Mouse (Mus musculus) kidney, adult 11 months (tissue): ENCODE measurements around the gene Cenpj.

Experiments used
- DNase-seq: peaks from one replicate; pipeline ENCODE4 v3.0.0; 2022

The Cenpj gene

GRCm38 (mm10) chr14:56575416-56575815, at the start of gene Cenpj, which contains the start of gene Parp4:
TSS of gene Cenpj (minus strand) at chr14:56575425.
TSS of gene Parp4 (plus strand) at chr14:56575619.
- DNase-seq, result peak; percentile 93

DNA sequence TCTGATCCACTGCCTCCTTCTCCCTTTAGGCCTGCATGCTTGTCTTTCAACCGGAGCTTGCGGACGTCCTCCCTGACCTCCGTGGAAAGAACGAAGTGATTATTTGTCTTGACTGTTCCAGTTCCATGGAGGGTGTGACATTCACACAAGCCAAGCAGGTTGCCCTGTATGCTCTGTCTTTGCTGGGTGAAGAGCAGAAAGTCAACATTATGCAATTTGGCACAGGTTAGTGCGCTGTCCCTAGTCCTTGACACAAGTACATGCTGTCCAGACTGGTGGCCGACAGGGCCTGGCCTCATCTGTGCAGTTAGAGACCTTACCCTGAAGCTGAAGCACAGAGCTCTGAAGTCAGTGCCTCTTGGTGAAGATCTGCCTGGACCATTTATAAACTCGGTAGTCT, 45.2 kb upstream of the Cenpj start:
- no peak for DNase-seq

- DNase-seq, result no peak
These were observed 42.2 kb upstream of the Cenpj start for GRCm38 (mm10) chr14:56617470-56617869.

GRCm38 (mm10) chr14:56613212-56613611, 38.0 kb upstream of the Cenpj start:
- DNase-seq, result no peak

DNA sequence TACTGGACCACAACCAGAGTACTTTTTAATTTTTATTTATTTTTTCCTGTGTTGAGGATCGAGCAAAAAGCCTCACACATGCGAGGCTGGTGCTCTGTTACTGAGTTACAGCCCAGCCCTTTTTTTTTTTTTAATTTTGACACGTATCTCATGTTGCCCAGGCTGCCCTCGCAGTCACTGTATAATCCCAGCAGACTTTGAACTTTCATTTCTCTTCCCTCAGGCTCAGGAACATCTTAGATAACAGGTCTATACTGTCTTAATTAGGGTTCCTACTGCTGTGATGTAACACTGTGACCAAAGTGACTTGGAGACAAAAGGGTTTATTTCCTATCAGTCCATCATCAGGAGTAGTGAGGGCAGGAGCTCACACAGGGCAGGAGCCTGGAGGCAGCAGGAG, 29.9 kb upstream of the Cenpj start:
- peak; percentile 6 for DNase-seq

DNA sequence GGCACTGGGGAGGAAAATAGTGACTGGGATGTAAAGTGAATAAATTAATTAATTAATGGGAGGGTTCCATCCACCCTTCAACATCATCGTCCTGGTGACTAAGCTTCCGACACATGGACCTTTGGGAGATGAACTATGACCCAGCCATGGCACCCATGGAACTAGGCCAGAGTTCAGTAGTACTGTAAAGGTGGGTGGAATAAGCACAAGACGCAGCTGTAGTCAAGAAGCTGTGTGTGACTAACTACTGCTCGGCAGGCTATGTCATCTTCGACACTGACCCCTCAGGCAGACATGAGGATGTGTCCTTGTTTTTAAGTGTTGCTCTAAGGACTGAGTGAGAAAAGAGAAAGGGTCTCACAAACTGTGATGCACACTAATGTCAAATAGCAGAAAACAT, 29.2 kb upstream of the Cenpj start:
- DNase-seq, result peak; percentile 15

DNA sequence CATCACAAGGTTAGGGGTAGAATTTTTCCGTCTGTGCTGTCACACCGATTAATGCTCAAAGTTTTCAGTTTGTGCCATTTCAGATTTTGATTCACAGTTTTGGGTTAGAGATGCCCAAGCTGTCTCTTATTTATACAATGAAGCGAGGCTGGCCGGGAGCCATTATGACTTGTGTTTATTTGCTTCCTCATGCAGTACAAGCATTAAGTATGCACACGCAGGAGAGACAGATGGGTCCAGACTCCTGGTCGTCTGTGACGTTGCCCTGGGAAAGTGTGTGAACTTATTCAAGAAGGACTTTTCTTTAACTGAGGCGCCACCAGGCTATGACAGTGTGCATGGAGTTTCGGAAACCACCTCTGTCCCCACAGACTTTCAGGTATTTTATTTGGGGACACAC, 26.8 kb upstream of the Cenpj start:
- DNase-seq, result no peak

GRCm38 (mm10) chr14:56598759-56599158, 23.5 kb upstream of the Cenpj start:
- DNase-seq, result no peak

- no peak for DNase-seq
These were observed 19.6 kb upstream of the Cenpj start for GRCm38 (mm10) chr14:56594811-56595210.

- no peak for DNase-seq
These were observed 17.0 kb upstream of the Cenpj start for GRCm38 (mm10) chr14:56592191-56592590.

GRCm38 (mm10) chr14:56582294-56582693, 7.1 kb upstream of the Cenpj start:
- no peak for DNase-seq

DNA sequence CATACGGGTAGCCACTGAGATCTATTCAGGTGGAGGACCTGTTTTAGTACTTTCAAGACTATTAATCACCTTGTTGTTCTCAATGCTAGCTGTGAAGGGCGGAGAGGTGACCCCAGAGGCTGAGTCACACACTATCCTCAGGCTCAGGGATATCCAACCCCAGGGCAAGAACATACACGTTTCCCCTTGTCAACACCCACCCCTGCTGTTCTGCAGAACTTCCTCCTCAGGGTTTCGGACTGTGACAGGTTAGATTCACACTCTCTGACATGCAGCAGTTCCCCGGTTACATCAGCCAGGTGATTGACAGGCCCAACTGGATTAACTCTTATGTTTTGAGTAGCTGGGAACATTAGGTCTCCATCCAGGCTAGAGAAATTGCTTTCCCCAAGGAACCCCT, 5.9 kb upstream of the Cenpj start:
- no peak for DNase-seq

DNA sequence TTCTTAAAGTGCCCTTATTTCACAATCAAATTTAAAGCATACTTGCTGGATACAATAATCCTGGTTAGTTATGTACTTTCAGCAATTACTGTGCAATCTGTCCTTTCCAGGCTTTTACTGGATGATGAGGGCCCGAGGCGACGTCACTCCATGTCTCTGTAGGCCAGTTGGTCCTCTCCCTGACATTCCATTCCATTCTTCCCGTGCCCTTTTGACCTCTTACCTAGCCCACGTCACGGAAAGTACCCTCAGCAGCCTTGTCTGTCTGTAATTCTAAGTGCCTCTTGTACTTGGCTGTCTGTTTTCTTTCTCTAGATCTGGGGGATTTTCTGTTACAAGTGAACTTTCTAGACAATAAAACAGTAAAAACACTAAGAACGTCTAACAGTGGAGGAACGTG, 3.8 kb upstream of the Cenpj start:
- no peak for DNase-seq

DNA sequence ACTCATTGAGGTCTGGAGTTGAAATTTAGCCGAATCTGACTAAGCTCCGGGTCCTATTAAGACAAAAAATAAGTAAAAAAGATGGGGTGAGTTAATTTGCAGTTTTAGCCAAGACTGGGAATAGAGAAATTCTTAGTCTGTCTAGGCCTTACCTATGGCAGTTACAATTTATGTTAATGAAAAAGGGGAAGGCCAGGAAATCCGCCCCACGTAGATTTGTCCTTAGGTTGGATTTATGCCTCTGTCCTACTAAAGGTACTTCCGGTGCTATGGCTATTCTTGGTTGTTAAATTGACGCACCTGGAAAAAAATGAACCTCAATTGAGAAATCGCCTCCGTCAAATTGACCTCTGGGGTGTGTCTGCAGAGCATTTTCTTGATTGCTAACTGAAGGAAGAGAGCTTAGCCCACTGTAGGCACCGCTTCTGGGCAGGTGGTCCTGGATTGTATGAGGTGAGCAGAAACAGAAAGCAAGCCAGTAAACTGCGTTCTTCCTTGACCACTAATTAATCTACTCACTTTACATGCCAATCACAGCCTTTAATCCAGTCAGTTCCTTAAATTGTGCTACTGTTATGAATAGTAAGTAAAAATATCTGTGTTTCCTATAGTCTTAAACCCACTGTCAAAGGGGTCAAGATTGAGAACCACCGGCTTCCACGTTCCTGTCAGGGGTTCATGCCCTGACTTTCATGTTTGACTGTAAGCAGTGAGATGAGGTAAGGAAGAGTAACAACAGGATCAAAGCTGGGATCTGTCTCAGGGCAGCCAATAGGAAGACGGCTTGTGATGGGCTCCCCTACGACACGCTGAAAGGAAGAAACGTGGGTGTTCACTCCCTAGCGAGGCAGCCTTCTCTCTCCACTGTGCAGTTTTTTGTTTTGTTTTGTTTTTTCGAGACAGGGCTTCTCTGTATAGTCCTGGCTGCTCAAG, 1.0 kb upstream of the Cenpj start:
- no peak for DNase-seq

- DNase-seq, result no peak
These were observed 2.7 kb downstream of the Cenpj start for GRCm38 (mm10) chr14:56572546-56572945.

GRCm38 (mm10) chr14:56571310-56572093, 3.7 kb downstream of the Cenpj start:
- peak; percentile 97 for DNase-seq

GRCm38 (mm10) chr14:56569041-56569440, 6.2 kb downstream of the Cenpj start:
- DNase-seq, result no peak

DNA sequence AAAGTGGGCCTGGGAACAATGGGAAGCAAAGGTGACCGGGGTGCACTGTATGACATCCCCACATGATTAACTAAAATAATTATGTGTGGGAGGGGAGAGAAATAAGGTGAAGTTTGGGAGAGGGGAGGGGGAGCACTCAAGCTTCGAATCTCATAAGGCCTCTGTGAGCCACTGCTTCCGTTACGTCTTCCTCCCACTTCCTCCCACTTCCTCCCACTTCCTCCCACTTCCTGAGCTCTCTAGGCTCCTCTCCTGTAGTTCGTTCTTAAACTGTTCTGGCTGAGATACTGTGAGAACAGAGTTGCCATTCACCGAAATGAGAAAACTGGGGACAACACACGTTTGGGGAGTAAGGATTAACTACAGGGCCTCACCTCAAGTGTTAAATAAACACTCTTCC, 7.7 kb downstream of the Cenpj start:
- DNase-seq, result no peak

DNA sequence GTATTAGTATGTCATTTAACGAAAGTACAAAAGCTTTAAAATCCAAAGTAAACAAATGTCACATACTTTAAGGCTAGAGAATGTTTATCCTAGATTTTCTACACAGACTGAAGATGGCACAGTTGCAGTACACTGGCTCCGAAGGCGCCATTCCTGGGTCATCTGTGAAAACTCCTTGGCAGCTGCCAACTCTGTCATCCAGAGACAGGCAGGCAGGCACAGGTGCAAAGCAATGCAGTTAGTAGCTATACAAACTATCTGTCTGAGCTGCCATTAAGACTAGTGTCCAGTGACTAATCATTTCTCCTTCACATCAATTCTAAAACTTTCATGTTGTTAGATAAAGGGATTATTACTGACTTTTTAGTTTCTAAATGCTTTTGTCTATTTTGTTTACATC, 16.1 kb downstream of the Cenpj start:
- no peak for DNase-seq

GRCm38 (mm10) chr14:56554716-56555115, 20.5 kb downstream of the Cenpj start:
- no peak for DNase-seq

GRCm38 (mm10) chr14:56553331-56553730, 21.9 kb downstream of the Cenpj start:
- no peak for DNase-seq

- DNase-seq, result no peak
These were observed 22.3 kb downstream of the Cenpj start for GRCm38 (mm10) chr14:56552924-56553323.

DNA sequence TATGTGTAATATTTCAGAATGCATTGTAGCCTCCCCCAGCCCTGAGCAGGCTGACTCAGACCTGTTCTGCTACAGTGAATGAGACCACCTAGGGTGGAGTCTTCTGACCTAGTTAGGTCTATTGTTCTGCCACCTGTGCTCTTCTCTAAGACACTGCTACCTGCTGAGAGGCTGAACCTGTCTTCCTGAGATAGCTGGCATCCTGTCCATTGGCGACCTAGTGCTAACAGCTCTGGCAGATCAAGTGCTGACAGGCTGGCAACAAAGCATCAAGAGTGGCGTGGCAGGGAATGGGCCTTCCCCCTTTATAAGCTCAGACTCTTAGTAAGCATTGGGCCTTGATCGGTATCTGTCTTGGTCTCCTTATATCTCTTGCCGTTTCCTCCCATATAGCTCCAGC, 24.3 kb downstream of the Cenpj start:
- DNase-seq, result no peak

GRCm38 (mm10) chr14:56545491-56545890, 29.7 kb downstream of the Cenpj start:
- no peak for DNase-seq
